Mouse (Mus musculus): ENCODE results near the gene Ermp1.

The Ermp1 gene

DNA sequence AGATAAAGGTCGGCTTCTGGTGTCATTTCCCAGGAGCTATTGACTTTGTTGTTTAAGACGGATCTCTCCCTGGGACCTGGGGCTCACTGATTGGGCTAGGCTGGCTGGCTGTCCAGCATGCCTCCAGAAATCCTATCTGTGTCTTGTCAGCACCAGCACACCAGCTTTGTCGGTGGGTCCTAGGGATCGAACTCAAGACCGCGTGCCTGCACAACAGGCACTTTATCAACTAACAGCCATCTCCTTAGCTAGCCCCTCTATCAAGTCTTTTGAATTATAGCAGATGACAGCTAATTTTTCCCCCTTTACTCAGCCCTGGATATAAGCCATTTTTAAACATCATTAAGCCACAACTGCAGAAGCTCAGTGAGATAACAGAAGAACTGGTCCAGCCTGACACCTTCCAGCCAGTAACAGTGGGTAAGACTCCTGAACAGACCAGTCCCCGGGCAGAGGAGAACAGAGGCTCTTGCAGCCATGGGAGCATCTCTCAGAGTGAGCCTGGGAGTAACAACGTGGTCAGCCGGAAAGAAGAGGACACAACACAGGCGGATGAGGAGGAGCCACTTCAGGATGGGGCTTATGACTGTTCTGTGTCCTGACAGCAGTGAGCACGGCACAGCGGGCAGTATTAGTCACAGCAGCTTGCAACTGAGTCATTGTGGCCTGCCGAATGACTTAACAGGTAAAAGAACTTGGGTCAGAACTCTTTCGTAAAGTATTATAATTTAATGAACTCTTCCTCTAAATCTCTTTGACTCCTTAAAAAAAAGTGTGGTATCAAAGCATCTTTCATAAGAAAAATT, 44.5 kb downstream of the Ermp1 start:
- no peak for DNase-seq (ENCODE audit: low read depth, low spot score)

- DNase-seq (ENCODE audit: low read depth, low spot score) = no peak
Measured at GRCm38 (mm10) chr19:29598981-29599380, 49.2 kb downstream of the Ermp1 start.

DNA sequence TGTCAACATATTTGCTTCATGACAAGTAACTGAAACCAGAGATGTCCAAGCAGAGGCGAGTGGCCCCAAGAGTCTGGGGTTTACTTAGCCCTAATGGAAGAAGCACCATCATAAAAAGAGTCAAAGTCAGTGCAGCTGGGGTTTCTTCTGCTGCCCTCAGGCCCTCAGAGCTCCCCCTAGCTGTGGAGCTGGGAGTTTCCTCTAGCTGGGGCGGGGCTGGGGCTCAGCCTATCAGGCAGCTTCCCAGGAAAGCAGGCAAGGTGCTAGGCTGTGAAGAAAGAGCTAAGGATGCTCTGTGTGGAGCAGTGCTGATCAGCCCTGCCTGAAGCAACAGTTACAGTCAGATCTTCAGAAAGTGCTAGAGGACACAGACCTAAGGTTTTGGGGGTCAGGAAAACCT, 51.2 kb downstream of the Ermp1 start:
- DNase-seq (ENCODE audit: low read depth, low spot score) = peak; percentile 36

DNA sequence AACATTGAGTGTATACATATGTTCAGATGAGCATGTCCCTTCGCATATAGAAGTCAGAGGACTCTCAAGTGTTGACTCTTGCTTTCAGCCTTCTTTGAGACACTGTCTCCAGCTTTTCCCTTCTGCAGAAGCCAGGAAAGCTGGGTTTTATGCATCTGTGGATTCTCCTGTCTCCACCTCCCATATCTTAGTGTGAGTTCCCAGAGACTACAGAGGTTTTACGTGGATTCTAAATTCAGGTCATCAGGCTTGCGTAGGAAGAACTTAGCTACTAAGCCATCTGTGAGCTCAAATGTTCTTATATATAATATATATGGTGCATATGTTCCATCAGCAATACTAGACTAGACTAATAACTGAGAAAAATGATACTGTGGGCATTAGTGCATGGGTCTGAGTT, 51.9 kb downstream of the Ermp1 start:
- no peak for DNase-seq (ENCODE audit: low read depth, low spot score)

GRCm38 (mm10) chr19:29593783-29594182, 54.4 kb downstream of the Ermp1 start:
- DNase-seq (ENCODE audit: low read depth, low spot score) = peak; percentile 41

GRCm38 (mm10) chr19:29583734-29584133, 64.5 kb downstream of the Ermp1 start:
- no peak for DNase-seq (ENCODE audit: low read depth, low spot score)

DNA sequence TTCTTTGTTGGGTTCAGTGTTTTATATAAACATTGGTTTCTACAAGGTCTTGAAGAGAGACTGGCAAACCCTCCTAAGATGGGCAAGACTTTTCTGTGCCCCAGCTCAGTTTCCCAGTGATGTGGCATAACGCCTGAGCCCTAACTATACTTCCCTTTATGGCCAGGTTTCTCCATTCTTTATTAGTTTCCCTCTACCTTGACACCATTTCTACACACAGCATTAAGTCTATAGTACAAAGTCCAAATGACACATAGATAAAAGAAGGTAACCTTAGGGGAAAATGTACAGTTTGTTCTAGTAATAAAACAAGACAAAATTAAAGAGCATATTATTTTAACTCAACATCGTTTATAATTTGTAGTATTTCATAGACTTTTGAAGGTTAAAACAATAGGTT, 65.8 kb downstream of the Ermp1 start:
- no peak for DNase-seq (ENCODE audit: low read depth, low spot score)

DNA sequence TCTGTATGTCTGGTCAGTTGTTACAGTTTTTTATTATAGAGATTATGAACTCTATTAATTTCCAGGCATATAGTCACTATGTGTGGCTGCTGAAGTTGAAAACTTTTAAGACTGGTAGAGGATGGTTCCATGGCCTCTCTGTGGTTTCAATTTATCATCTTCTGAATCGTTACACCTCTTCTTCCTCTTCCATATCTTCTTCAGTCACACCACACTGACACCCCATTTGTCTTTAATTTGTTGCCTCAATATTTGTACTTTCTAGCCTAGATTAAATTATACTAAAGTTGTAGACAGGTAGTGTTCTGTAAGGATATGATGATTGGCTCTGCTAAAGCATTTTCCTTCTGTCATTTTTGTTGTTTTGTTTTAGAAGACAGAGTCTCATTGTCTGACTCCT, 81.7 kb downstream of the Ermp1 start:
- no peak for DNase-seq (ENCODE audit: low read depth, low spot score)

DNA sequence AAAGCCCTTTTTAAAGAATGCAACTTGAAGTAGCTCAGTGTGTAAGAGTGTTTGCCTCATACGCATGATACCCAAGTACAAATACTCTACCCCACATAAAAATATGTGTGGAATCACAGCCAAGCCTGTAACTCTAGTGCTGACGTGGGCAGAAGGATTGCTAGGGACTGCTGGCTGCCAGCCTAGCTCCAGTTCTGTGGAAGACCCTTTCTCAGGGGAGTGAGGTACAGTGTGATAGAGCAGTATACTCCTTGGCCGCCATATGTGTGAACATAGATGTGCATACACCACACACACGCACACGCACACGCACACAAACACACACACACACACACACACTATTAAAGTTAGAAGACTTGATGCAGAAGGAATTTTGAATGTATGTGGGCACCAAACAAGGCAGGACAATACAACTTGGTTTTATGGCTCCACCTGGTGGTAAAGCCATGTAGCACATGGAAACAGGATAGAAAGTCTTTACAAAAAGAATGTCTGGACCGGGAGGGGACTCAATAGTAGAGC, 84.9 kb downstream of the Ermp1 start:
- DNase-seq (ENCODE audit: low read depth, low spot score) = peak; percentile 51

- no peak for DNase-seq (ENCODE audit: low read depth, low spot score)
Measured at GRCm38 (mm10) chr19:29562603-29563002, 85.6 kb downstream of the Ermp1 start.

DNA sequence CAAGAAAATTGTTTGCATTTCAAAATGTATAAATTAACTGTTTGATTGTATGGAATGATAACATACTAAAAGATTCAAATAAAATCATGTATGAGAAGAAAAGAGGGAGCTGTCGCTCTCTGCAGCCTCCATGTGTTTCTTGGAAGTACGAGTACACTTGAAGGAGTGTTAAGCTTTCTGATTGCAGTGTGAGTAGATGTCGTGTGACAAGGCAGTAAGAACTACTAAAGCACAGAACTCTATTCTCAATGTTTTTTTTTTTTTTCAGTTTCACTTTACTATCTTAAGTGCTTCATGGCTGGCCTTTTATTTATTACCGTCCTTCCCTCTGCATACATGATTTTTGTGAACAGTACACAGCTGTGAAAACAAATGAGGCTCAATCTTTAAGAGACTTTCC, 86.0 kb downstream of the Ermp1 start:
- no peak for DNase-seq (ENCODE audit: low read depth, low spot score)

Measured in ES-CJ7 (cell line).